Mouse (Mus musculus): ENCODE data around the gene Nprl3. TPM values are rescaled to one million over a fixed set of nuclear protein-coding genes. Genes with fewer than 3 reads are reported as not detected.

The Nprl3 gene
- polyA plus RNA-seq, 1 experiment, result 35.7 TPM

DNA sequence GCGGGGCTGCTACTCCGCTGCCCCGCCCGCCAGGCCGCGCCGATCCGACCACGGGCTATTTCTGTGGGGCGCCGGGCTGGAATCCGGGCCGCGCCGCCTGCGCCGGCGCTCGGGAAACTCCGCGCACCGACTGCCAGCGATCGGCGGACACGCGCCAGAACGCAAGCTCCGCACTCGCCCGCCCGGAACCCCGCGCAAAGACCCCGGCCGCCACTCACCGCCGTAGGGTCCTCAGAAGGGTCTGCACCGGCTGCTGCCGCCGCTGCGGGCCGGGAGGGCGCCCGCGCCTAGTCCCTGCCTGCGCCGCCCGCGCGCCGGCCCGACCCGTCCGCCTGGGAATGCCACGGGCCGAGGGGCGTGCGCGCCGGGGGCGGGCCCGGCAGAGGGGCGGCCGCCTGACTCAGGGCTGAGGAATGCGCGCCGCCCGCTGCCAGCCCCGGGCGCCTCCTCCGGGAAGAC is 45.5 kb downstream of the Nprl3 start, which contains the start of gene Rhbdf1:
Gene Rhbdf1 (minus strand): TSS at position 350 of the 459 bp plus-strand sequence.
- peak within 1 kb of the TSS; percentile 74 for H3K4me3 ChIP-seq (ENCODE audit: low read depth, low read length)
- no peak for TF ChIP-seq POLR2A (IDR thresholded peaks at IDR 0.05; ENCODE audit: low read depth, low read length)
- TF ChIP-seq CTCF (IDR thresholded peaks at IDR 0.05; ENCODE audit: extremely low read depth, insufficient read length, insufficient replicate concordance, low read depth, low read length), result no peak
- WGBS, result under 1% methylated on average over 70 of the region's 72 CpGs
- peaks cover 29% of the 10 kb centered on the region for H3K4me1 ChIP-seq (ENCODE audit: control insufficient read depth, insufficient read depth, insufficient read length, low read length)
- peak within 1 kb of the TSS; percentile 57 for H3K27ac ChIP-seq (ENCODE audit: insufficient read depth, low read depth, low read length)
- H3K27me3 ChIP-seq (ENCODE audit: control insufficient read depth, insufficient read depth, low read length), result no peaks in the 10 kb centered on the region
- H3K36me3 ChIP-seq (ENCODE audit: control insufficient read depth, insufficient read depth, low read length), result no peaks in the 10 kb centered on the region

DNA sequence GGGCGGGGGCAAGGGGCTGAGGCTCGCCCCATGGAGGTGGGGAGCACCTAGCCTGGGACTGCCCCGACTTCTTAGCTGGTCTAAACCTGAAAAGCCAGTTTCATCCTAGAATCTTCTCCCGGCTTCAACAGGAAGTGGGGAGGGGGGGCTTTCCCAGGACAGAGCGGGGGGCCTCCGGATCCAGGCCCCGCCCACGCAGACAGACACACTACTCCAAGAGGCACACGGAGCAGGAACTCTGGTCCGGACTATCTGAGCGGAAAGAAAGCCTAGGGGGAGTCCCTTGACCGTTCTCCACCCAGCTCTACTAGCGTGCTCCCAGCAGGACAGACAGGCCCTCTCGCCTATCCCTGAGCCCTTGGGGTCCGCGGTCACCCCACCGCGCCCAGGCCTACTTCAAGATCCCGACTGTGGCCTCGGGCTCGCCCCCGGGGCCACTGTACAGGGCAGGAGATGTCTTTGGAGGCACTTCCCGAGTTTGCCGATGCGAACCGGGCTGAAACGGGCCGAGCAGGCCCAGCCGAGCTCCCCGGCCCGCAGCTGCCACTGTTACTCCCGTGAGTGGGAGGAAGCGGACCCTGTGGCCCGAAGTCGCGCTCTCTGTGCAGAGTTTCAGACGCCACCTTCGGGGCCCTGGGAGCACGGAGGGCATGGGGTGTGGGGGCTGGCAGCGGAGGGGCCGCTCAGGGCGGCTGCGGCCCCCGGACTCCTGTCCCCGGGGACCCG is 46.1 kb downstream of the Nprl3 start:
- H3K4me3 ChIP-seq (ENCODE audit: low read depth, low read length), result peak overlapping the region; percentile 74
- peak overlapping the region; percentile 57 for H3K27ac ChIP-seq (ENCODE audit: insufficient read depth, low read depth, low read length)
- H3K4me1 ChIP-seq (ENCODE audit: control insufficient read depth, insufficient read depth, insufficient read length, low read length), result peaks cover 29% of the 10 kb centered on the region
- H3K36me3 ChIP-seq (ENCODE audit: control insufficient read depth, insufficient read depth, low read length), result no peaks in the 10 kb centered on the region
- TF ChIP-seq POLR2A (IDR thresholded peaks at IDR 0.05; ENCODE audit: low read depth, low read length), result peak; percentile 23; the same call in 1 of the 2 replicates
- TF ChIP-seq CTCF (IDR thresholded peaks at IDR 0.05; ENCODE audit: extremely low read depth, insufficient read length, insufficient replicate concordance, low read depth, low read length), result no peak
- under 1% methylated on average over 44 of the region's 46 CpGs for WGBS
- H3K27me3 ChIP-seq (ENCODE audit: control insufficient read depth, insufficient read depth, low read length), result no peaks in the 10 kb centered on the region

GRCm38 (mm10) chr11:32220607-32221224 is 46.8 kb downstream of the Nprl3 start:
- Histone ChIP-seq H3K27ac (ENCODE audit: insufficient read depth, low read depth, low read length) (no peak overlapping the region), H3K4me3 (ENCODE audit: low read depth, low read length) (peak overlapping the region; percentile 74), H3K36me3 (ENCODE audit: control insufficient read depth, insufficient read depth, low read length) (no peaks in the 10 kb centered on the region), H3K4me1 (ENCODE audit: control insufficient read depth, insufficient read depth, insufficient read length, low read length) (peaks cover 24% of the 10 kb centered on the region), H3K27me3 (ENCODE audit: control insufficient read depth, insufficient read depth, low read length) (no peaks in the 10 kb centered on the region)
- WGBS, result 49% methylated on average over 10 of the region's 10 CpGs
- TF ChIP-seq CTCF (IDR thresholded peaks at IDR 0.05; ENCODE audit: extremely low read depth, insufficient read length, insufficient replicate concordance, low read depth, low read length) (no peak), POLR2A (IDR thresholded peaks at IDR 0.05; ENCODE audit: low read depth, low read length) (no peak)

DNA sequence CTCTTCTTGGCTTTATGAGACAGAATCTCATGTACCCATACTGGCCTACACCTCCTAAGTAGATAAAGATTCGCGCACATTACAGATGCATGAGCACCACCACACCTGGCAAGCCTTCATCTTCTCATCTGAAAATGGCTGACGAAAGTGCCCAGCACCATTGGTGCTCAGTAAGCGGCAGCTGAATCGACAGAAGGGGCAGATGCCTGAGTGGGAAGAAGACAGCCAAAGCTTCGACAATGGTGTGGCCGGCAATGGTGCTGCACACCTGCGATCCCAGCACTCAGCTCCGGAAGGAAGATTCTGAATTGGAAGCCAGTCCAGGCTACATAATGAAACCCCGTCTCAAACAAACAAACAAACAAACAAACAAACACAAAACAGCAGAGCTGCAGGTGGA is 48.2 kb downstream of the Nprl3 start:
- peaks cover 12% of the 10 kb centered on the region for H3K4me1 ChIP-seq (ENCODE audit: control insufficient read depth, insufficient read depth, insufficient read length, low read length)
- H3K27me3 ChIP-seq (ENCODE audit: control insufficient read depth, insufficient read depth, low read length), result no peaks in the 10 kb centered on the region
- H3K36me3 ChIP-seq (ENCODE audit: control insufficient read depth, insufficient read depth, low read length), result peaks cover 3% of the 10 kb centered on the region; the same call in 1 of the 2 replicates
- no peak overlapping the region for H3K4me3 ChIP-seq (ENCODE audit: low read depth, low read length)
- WGBS, result 87% methylated on average over 10 of the region's 10 CpGs
- TF ChIP-seq POLR2A (IDR thresholded peaks at IDR 0.05; ENCODE audit: low read depth, low read length), result no peak
- TF ChIP-seq CTCF (IDR thresholded peaks at IDR 0.05; ENCODE audit: extremely low read depth, insufficient read length, insufficient replicate concordance, low read depth, low read length), result no peak
- H3K27ac ChIP-seq (ENCODE audit: insufficient read depth, low read depth, low read length), result no peak overlapping the region

GRCm38 (mm10) chr11:32218501-32219050 is 48.9 kb downstream of the Nprl3 start:
- Histone ChIP-seq H3K36me3 (ENCODE audit: control insufficient read depth, insufficient read depth, low read length) (peaks cover 6% of the 10 kb centered on the region; the same call in 1 of the 2 replicates), H3K27me3 (ENCODE audit: control insufficient read depth, insufficient read depth, low read length) (no peaks in the 10 kb centered on the region), H3K4me3 (ENCODE audit: low read depth, low read length) (no peak overlapping the region), H3K27ac (ENCODE audit: insufficient read depth, low read depth, low read length) (no peak overlapping the region), H3K4me1 (ENCODE audit: control insufficient read depth, insufficient read depth, insufficient read length, low read length) (peaks cover 12% of the 10 kb centered on the region)
- TF ChIP-seq CTCF (IDR thresholded peaks at IDR 0.05; ENCODE audit: extremely low read depth, insufficient read length, insufficient replicate concordance, low read depth, low read length) (no peak), POLR2A (IDR thresholded peaks at IDR 0.05; ENCODE audit: low read depth, low read length) (no peak)
- 69% methylated on average over 6 of the region's 6 CpGs for WGBS

- no peaks in the 10 kb centered on the region for H3K27me3 ChIP-seq (ENCODE audit: control insufficient read depth, insufficient read depth, low read length)
- 21% methylated on average over 8 of the region's 8 CpGs for WGBS
- H3K36me3 ChIP-seq (ENCODE audit: control insufficient read depth, insufficient read depth, low read length), result peaks cover 14% of the 10 kb centered on the region
- H3K4me1 ChIP-seq (ENCODE audit: control insufficient read depth, insufficient read depth, insufficient read length, low read length), result peaks cover 3% of the 10 kb centered on the region; the same call in 1 of the 2 replicates
- H3K4me3 ChIP-seq (ENCODE audit: low read depth, low read length), result no peak overlapping the region
- TF ChIP-seq POLR2A (IDR thresholded peaks at IDR 0.05; ENCODE audit: low read depth, low read length), result no peak
- peak; percentile 88; the same call in 1 of the 2 replicates for TF ChIP-seq CTCF (IDR thresholded peaks at IDR 0.05; ENCODE audit: extremely low read depth, insufficient read length, insufficient replicate concordance, low read depth, low read length)
- H3K27ac ChIP-seq (ENCODE audit: insufficient read depth, low read depth, low read length), result no peak overlapping the region
These were observed 50.7 kb downstream of the Nprl3 start for GRCm38 (mm10) chr11:32216851-32217250.

Measured in small intestine, adult 2 months (tissue).